Mouse (Mus musculus) adrenal gland, postnatal 10 days (tissue): ENCODE measurements around the gene Maml1. TPM values are rescaled to one million over a fixed set of nuclear protein-coding genes. Genes with fewer than 3 reads are reported as not detected.

ENCODE experiments used
- DNase-seq: peaks from one replicate; pipeline ENCODE4 v3.0.0; 2021; ENCODE audit warnings: mixed read lengths
- total RNA-seq, 2 experiments: library from RNA; stranded (reverse); gene quantifications; 2 replicates each; pipeline ENCODE4 v1.2.3; 2021

Maml1 gene
- total RNA-seq, 2 experiments from 2014 or later: 24.4 to 25.2 TPM

DNA sequence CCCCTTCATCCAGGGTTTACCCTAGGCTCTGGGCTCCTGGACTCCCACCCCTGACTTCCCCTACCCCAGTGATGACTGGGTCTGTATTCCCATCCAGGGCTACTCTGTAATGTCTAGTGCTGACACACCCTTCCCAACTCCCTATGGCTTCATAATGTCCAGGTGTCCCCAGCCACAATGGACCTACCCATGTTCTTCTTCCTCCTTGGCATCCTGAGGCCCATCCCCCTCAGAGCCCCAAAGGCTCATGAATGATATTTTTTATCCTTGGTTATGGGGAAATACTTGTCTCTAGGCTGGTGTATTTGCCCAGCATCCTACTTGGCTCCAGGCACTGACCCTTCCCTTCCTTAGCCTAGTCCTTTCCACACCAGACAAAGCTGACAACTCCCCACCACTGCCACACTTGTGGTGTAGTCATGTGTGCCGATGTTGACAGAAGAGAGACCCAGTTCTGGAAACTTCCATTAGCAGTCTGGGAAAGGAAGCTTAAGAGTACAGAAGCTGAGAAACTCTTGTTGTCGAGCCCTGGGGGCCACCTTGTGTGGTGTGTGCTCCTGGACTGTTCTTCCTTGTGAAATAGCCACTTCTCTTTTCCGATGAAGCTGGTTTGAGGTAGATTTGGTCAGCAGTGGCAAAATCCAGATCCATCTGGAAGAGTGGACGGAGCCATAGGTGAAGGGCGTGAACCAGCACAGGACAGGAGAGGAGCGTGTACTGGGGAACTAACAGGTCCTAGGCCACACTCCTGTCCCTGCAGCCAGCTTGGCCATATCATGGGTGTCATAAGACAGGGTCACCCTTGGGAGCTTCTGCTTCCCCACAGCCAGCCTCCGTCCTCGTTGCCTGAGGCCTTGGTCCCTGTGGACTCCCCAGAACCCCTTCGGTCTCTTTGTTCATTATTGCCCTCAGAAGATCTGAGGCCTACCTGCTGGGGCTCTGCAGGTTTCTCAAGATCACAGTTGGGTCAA, 53.0 kb downstream of the Maml1 start:
- peak; percentile 39 for DNase-seq

DNA sequence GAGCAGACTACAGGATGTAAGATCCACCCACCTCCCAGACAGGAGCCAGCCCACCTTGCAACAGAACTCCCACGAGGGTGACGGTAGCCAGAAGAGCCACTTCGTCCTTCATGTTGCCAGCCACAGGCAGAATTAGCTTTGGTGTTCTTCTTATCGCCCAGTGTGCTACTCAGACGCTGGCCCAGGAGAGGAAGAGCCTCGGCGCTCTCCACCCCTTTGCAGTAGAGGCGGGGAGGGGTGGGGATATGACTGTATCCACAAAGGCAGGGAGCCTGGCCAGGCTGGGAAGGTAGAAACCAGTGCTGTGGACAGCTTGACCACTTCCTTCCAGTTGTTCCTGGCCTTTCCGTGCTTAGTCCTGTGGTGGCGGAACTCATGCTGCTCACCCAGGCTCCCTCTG, 53.8 kb downstream of the Maml1 start, which contains the start of gene Ltc4s:
Gene Ltc4s (minus strand): TSS at position 293 of the 400 bp plus-strand sequence.
- peak; percentile 16 for DNase-seq

- peak; percentile 46 for DNase-seq
These were observed 54.9 kb downstream of the Maml1 start for GRCm38 (mm10) chr11:50236937-50237835.

DNA sequence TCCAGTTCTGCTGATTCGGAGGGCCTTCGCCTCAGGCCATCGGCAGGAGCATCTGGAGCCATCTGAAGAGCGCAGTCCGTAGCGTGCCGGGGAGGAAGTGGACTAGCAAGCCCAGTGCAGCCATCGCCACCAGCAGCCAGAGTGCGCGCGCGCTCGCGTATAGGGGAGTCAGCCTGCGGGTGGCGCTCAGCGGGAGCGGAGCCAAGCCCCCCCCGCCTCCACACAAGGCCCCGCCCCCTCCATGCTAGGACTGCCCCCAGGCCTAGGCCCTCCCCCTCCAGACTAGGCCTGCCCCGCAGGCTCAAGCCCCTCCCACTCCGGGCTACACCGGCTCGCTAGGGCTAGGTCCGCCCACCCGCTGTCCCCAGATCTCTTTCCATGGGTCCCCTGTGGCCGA, 55.6 kb downstream of the Maml1 start:
- DNase-seq: peak; percentile 94

- DNase-seq: no peak
These were observed 57.5 kb downstream of the Maml1 start for GRCm38 (mm10) chr11:50234606-50235005.

DNA sequence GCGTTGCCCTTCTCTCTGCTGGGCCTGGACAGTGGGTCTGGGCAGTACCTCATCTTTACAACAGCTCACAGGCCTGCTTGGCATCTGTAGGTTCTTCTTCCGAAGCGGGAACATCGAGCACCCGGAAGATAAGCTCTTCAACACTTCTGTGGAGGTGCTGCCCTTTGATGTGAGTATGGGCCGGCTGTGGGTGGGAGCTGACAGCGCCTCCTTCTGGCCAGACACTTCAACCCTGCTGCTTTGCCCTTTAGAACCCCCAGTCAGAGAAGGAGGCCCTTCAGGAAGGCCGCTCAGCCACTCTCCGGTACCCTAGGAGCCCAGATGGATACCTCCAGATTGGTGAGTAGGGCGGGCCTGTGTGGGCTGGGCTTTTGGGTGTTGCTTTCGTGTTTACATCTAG, 58.1 kb downstream of the Maml1 start:
- DNase-seq: peak; percentile 18

DNA sequence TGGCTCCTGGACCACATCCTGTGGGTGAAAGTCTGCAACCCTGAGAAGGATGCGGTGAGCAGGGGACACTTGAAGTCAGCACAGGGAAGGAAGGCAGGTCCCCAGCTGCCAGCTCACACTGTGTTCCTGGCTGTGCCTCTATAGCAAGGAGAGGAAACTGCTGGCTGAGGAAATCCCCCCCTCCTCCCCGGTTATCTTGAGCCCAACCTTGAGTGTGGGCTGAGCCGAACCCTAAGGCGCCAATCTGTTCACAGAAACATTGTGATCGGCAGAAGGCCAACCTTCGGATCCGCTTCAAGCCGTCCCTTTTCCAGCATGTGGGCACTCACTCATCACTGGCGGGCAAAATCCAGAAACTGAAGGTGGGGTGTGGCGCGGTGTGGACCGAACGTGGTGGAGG, 59.1 kb downstream of the Maml1 start:
- no peak for DNase-seq

GRCm38 (mm10) chr11:50231411-50231810, 60.7 kb downstream of the Maml1 start:
- peak; percentile 64 for DNase-seq

DNA sequence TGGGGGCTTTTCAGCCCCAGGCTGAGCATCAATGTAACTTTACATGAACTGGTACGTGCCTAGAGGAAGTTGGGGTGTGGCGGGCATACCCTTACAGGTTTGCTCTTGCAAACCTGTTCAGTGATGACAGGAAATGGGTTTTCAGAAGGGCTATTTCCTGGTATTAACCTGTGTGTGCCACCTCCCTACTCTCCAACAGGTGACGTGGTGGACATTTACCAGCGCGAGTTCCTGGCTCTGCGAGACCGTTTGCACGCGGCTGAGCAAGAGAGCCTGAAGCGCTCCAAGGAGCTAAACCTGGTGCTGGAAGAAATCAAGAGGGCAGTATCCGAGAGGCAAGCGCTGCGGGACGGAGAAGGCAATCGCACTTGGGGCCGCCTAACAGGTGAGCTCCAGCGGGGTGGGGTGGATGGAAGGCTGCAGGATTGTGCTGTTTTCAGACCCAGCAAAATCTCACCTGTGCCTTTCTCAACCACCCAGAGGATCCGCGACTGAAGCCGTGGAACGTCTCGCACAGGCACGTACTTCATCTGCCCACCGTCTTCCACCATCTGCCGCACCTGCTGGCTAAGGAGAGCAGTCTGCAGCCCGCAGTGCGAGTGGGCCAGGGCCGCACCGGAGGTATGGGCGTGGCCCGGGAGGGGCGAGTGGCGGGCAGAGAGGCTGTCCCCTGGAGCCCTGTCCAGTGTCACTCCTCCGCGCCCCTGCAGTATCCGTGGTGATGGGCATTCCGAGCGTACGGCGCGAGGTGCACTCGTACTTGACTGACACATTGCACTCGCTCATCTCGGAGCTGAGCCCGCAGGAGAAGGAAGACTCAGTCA, 61.4 kb downstream of the Maml1 start:
- peak; percentile 11 for DNase-seq

DNA sequence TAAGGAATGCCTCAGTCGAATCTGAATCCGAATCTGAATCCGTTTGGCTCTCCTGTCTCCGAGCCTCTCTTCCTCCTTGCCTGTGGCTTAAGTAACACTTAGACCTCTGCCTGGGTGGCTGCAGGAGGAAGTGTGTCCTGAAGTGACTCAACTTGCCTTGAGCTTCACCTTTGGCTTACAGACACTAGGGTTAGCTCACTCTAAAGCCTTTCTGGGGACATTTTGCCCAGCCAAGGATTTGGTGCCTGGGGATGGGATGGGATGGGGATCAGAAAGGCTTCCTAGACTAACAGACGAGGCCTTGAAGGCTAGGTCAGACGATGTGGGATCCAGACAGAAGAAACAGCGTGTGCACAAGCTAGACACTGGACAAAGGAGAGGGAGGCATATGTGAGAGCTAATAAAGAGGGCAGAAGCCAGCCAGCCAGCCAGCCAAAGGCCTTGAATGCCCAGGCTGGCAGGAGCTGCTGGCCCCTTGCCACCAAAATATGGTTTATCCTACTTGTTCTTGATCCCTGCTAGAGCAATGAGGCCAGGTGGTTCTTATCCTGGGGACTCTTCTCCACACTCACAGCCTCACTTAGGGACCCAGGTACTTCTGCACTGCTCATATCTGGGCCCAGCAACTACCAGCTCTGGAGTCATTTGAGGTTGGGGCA, 62.7 kb downstream of the Maml1 start:
- DNase-seq: peak; percentile 87

- peak; percentile 65 for DNase-seq
These were observed 63.3 kb downstream of the Maml1 start for GRCm38 (mm10) chr11:50228772-50229171.

DNA sequence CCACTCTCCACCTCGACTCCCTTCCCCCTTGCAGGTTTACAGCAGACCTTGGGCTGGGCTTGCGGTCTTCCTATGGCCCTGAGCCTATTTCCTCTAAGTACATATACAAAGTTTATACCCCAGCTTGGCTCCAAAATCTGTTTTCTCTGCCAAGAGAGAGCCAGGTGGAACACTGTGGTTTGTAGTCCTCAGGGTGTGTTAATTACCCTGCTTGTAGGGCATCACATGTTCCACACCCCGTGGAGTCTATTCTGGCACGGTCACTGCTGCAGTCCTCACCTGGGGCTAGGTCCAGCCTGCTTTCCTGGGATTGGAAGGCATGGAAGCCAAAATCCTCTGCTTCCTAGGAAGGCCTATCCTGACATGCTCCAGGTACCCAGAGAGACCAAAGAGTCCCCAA, 64.4 kb downstream of the Maml1 start:
- no peak for DNase-seq

GRCm38 (mm10) chr11:50227226-50227625, 64.9 kb downstream of the Maml1 start:
- DNase-seq: peak; percentile 27

DNA sequence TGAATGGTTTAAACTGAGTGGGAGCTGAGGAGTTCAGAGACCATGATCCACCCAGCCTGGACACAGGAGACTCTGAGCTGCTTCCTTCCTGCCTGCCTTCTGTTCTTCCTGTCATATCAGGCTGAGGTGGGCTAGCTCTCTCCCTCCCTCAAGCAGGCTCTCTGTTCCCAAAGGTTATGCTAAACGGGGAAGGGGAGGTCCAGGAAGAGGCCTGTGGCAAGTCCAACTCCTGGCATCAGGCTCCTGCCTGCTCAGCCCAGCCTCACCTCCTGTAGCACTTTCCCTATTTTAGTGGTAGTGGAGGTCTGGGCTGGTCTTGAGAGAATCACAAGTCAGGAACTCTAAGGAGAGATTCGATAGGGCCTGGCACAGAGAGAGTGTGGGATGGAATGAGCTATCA, 65.7 kb downstream of the Maml1 start:
- no peak for DNase-seq

DNA sequence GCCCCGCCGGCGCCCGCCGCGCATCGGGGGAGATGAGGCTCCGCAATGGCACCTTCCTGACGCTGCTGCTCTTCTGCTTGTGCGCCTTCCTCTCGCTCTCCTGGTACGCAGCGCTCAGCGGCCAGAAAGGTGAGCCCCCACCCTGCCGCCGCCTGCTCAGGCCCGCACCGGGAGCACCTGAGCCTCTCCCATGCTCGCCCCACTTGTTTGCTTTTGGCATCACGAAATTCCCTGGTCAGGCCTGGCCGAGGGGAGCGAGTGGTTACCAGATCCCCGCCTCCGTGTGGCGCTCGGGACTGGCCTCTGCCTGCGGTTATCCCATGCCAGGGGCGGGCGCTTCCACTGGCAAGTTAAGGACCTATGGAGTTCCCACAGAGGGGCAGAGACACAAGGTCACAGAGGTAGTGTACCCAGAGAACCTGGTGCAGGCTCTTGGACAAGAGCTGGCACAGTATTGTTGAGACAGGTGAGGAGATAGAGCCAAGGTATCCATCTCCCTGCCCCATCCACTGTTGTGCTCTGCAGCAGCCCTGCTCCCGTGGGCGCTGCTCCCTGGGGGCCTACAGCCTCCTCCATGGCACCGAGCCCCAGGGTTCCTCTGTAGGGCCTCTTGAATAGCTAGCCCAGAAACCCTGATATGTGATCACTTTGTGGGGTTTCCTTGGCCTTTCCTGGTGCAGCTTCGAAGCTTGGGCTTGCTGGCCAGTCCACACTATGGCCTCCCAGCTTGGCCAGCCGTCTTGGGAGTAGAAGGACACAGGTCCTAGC, 66.3 kb downstream of the Maml1 start:
- DNase-seq: peak; percentile 71

- DNase-seq: peak; percentile 95
These were observed 67.2 kb downstream of the Maml1 start for GRCm38 (mm10) chr11:50224671-50225530.

DNA sequence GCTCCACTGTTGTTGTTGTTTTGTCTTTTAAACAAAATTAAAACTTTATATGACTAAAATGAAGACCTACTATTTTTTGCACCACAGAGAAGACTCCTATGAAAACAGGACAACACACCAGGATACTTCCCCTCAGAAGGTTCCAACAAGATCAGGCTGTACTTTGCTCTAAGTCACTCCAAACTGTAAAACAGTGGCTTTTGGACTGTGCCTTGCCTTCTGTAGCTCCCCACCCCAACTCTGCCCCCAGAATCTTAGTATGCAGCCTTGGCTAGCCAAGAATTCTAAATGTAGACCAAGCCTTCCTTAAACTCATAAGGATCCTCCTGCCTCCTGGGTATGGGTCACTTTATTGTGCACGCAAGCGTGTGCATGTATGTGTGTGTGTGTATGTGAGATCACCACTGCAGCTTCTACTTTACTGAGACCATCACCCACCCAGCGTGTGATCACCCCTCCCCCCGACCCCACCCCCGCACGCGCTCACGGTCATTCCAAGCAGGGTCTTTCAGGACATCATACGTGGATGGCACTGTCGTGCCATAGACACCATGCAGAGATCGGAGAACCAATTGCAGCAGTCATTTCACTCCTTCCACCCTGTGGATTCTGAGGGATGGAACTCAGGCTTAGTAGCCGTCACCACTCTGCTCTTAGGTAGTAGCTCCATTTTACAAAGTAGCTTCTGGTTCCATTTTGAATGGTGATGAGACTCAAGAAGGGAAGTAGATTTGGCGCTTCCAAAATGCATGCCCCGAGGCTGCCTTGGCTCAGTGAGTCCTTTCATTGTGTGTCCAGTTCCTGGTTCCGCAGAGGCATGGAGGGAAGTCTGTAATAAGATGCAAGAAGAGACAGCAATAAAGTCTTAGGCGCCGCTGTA, 68.1 kb downstream of the Maml1 start:
- DNase-seq: no peak

- DNase-seq: no peak
These were observed 69.4 kb downstream of the Maml1 start for GRCm38 (mm10) chr11:50222559-50223276.
